Mouse (Mus musculus): ENCODE measurements around the gene Cux2.

GRCm38 (mm10) chr5:121848743-121849142 is 201.2 kb downstream of the Cux2 start, which contains the start of gene Pheta1:
- TF ChIP-seq CTCF (IDR thresholded peaks at IDR 0.05) (no peak), EP300 (IDR thresholded peaks at IDR 0.05) (no peak)
